Mouse (Mus musculus) C2C12 (cell line): Measurements from ENCODE around the gene Llgl2.

ENCODE experiments used
- CEBPB ChIP-seq: IDR thresholded peaks from one replicate; pipeline ENCODE4 v1.6.1; 2011; ENCODE audit warnings: low read depth, mild to moderate bottlenecking, control low read depth, moderate library complexity
- CTCF ChIP-seq: IDR thresholded peaks from one replicate; pipeline ENCODE4 v1.5.1; 2011; ENCODE audit not compliant: control insufficient read depth, insufficient read depth, insufficient read length
- FOSL1 ChIP-seq: IDR thresholded peaks from one replicate; pipeline ENCODE4 v1.8.0; 2011; ENCODE audit warnings: mild to moderate bottlenecking, low read length; ENCODE audit not compliant: poor library complexity, insufficient read depth, severe bottlenecking
- MAX ChIP-seq: IDR thresholded peaks from one replicate; pipeline ENCODE4 v1.6.1; 2011; ENCODE audit warnings: mild to moderate bottlenecking, control low read depth
- MYOD1 ChIP-seq: IDR thresholded peaks from one replicate; pipeline ENCODE4 v1.6.1; 2011; ENCODE audit warnings: low read depth; ENCODE audit not compliant: control insufficient read depth, insufficient read length
- MYOG ChIP-seq: IDR thresholded peaks from one replicate; pipeline ENCODE4 v1.6.1; 2011; ENCODE audit not compliant: control insufficient read depth, insufficient read length; ENCODE audit errors: extremely low read depth
- USF1 ChIP-seq: IDR thresholded peaks from one replicate; pipeline ENCODE4 v1.6.1; 2011; ENCODE audit warnings: low read depth, mild to moderate bottlenecking, control low read depth, moderate library complexity

DNA sequence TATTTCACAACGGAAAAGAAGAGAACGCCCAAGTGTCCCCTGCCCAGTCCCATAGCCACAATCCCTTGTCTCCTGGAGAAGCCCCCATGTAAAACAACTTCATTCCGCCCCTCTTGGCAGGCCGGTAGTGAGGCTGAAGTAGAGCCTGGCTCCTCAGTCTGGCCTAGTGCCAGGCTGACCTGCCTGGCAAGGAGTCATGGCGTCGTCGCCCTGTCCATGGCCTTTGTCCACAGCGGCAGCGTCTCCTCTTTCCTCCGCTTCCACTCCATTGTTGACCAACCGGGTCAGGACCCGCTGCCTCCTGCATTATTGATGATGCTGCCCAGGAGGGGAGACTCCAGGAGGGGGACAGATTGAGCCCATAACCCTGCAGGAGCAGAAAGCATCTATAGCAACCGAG is 34.1 kb downstream of the Llgl2 start:
- TF ChIP-seq USF1 (no peak), CTCF (no peak), MAX (no peak), CEBPB (no peak), MYOG (no peak), MYOD1 (no peak), FOSL1 (no peak)
